Mouse (Mus musculus): Measurements from ENCODE around the gene Lhx4.

The Lhx4 gene

DNA sequence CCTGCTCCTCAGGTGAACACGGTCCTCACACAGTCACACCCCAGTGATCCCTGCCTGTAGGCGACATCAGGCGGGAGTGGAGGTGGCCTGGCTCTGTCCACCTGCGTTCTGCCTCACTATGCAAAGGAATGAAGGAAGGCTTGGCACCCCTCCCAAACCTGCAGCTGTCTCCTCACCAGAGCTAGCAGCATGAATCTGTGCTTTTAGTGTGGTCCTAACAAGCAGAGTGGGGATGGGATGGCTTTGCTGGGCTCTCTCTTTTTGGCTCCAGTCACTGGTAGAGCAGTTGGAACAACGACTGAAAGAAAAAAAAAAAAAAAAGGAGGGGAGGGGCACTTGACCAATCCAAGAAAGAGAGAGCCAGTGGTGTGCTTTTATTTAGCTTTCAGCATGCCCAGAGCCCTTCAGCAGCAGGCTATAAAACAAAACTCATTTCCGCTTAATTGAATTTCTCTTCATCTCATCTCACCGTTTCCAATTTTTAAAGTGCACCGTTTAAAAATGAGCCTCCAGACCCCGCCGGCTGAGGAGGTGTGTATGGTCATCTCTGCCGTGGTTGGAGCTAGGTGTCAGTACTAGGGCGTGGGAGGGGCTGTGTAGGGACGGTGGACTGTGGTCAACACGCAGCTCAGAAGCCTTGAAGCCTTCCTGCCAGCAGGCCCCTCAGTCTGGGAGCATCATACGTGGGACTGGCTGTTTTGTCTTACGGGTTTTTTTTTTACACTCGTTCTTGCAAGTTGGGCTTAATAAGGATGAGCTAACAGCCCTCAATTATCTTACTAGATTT, 52.9 kb downstream of the Lhx4 start:
- Histone ChIP-seq H3K36me3 (ENCODE audit: control insufficient read depth, insufficient read depth, low read length, poor library complexity, severe bottlenecking) (no peaks in the 10 kb centered on the region), H3K27me3 (ENCODE audit: control insufficient read depth, insufficient read depth, low read length, poor library complexity, severe bottlenecking) (no peaks in the 10 kb centered on the region)
- no peak for DNase-seq (ENCODE audit: low read depth, low spot score)

DNA sequence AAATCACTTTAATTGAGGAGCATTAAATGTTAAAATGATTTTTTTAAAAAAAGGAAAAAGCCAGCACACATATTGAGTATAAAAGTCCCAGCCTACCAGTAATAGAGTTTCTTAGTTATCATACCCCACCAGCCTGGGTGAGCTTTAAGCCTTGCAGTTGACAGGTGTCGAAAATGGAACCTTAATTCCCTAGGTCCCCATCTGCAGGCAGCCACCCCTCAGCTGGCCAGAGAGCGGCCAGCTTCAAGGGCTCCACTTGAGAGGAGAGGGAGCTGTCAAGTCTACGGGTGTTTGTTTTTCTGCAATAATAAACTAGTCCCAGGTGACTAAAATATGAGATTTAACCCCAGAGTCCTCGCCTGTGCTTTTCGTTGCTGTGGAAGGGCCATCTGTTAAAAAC, 58.0 kb downstream of the Lhx4 start:
- Histone ChIP-seq H3K36me3 (ENCODE audit: control insufficient read depth, insufficient read depth, low read length, poor library complexity, severe bottlenecking) (no peaks in the 10 kb centered on the region), H3K27me3 (ENCODE audit: control insufficient read depth, insufficient read depth, low read length, poor library complexity, severe bottlenecking) (no peaks in the 10 kb centered on the region)
- DNase-seq (ENCODE audit: low read depth, low spot score) = no peak

GRCm38 (mm10) chr1:155693026-155693425, 58.5 kb downstream of the Lhx4 start:
- DNase-seq (ENCODE audit: low read depth, low spot score) = no peak
- H3K27me3 ChIP-seq (ENCODE audit: control insufficient read depth, insufficient read depth, low read length, poor library complexity, severe bottlenecking) = no peaks in the 10 kb centered on the region
- no peaks in the 10 kb centered on the region for H3K36me3 ChIP-seq (ENCODE audit: control insufficient read depth, insufficient read depth, low read length, poor library complexity, severe bottlenecking)

DNA sequence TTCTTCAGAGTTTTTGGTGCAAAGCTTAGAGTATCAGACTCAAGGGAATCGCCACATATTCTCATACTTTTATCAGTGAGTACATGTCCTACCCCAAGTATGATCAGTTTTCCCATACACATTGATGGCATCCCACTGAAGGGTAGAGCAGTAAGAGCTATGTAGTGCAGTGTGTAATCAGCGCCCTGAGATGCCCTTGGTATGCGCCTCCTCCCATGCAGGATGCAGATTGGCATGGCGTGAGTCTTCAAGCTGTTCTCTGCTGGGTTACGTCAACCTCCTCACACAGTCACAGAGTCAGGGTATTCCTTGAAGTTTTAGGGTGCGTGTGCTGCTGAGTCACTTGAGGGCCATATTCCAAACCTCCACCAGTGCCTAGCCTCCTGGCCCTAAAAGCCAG, 59.3 kb downstream of the Lhx4 start:
- Histone ChIP-seq H3K36me3 (ENCODE audit: control insufficient read depth, insufficient read depth, low read length, poor library complexity, severe bottlenecking) (no peaks in the 10 kb centered on the region), H3K27me3 (ENCODE audit: control insufficient read depth, insufficient read depth, low read length, poor library complexity, severe bottlenecking) (no peaks in the 10 kb centered on the region)
- no peak for DNase-seq (ENCODE audit: low read depth, low spot score)

GRCm38 (mm10) chr1:155689558-155689957, 61.9 kb downstream of the Lhx4 start:
- Histone ChIP-seq H3K27me3 (ENCODE audit: control insufficient read depth, insufficient read depth, low read length, poor library complexity, severe bottlenecking) (no peaks in the 10 kb centered on the region), H3K36me3 (ENCODE audit: control insufficient read depth, insufficient read depth, low read length, poor library complexity, severe bottlenecking) (no peaks in the 10 kb centered on the region)
- no peak for DNase-seq (ENCODE audit: low read depth, low spot score)

GRCm38 (mm10) chr1:155689141-155689540, 62.3 kb downstream of the Lhx4 start:
- H3K36me3 ChIP-seq (ENCODE audit: control insufficient read depth, insufficient read depth, low read length, poor library complexity, severe bottlenecking) = no peaks in the 10 kb centered on the region
- no peaks in the 10 kb centered on the region for H3K27me3 ChIP-seq (ENCODE audit: control insufficient read depth, insufficient read depth, low read length, poor library complexity, severe bottlenecking)
- DNase-seq (ENCODE audit: low read depth, low spot score) = no peak

DNA sequence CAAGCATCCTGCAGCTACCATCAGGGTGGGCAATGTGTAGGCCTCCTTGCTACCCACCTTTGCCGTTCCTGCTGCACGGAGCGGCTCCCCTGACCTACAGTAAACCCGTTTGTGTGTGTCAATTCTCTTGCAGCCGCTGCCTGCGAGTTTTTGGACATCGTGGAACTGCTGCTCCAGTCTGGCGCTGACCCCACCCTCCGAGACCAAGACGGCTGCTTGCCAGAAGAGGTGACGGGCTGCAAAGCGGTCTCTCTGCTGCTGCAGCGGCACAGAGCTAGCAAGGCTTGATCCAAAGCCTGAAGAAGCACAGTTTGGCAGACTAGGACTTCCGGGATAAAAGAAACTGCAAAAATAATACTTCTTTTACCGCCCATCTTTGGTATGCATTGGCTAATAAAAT, 64.7 kb downstream of the Lhx4 start:
- DNase-seq (ENCODE audit: low read depth, low spot score) = no peak
- H3K27me3 ChIP-seq (ENCODE audit: control insufficient read depth, insufficient read depth, low read length, poor library complexity, severe bottlenecking) = no peaks in the 10 kb centered on the region
- H3K36me3 ChIP-seq (ENCODE audit: control insufficient read depth, insufficient read depth, low read length, poor library complexity, severe bottlenecking) = no peaks in the 10 kb centered on the region

DNA sequence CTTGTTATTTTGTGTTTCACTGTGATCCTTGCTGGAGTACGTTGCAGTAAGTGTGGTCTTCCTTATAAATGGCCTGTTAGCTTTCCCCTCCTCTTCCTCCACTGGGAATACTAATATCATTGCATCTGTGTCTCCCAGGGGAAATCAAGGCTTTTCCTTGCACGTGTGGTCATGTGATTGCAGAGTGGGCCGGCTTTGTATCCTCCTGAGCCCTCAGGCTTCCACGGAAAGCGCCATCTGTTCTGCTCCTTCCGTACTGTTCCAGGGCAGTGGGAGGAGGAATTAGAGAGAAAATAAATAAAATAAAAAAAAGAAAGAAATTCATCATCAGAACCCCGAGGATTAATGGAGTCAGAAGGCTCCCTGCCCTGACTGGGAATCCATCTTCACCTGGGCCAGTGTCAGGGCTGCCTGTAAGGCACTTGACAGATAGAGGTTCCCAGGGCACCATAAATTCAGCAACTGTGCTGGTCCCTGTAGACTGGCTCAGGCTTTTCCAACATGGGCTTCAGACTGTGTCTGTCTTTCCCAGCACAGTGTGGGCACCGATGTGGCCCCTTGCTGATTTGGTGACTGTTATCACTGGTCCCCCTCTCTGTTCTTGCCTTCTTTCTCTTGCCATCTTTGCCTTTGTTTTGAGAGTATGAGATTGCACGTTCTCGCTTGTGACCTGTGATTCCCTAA, 70.2 kb downstream of the Lhx4 start:
- Histone ChIP-seq H3K27me3 (ENCODE audit: control insufficient read depth, insufficient read depth, low read length, poor library complexity, severe bottlenecking) (no peaks in the 10 kb centered on the region), H3K36me3 (ENCODE audit: control insufficient read depth, insufficient read depth, low read length, poor library complexity, severe bottlenecking) (no peaks in the 10 kb centered on the region)
- no peak for DNase-seq (ENCODE audit: low read depth, low spot score)

DNA sequence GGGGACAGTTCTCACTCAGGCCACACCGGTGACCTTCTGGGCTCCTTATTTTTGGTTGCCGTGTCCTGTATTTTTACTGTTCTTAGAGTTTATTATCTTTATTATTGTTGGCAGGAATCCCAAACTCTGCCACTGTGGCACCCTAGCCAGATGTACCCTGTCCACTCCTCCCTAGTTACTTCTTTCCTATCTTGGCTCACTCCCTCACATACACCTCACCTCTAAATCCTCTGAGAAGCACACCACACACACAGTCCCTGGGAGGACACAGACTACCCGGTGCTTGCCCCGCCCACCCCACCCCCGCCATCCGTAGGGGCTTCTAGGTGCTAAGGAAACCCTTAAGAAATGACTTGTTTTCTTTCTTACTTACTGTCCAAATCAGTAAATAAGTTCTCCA, 75.9 kb downstream of the Lhx4 start:
- Histone ChIP-seq H3K36me3 (ENCODE audit: control insufficient read depth, insufficient read depth, low read length, poor library complexity, severe bottlenecking) (no peaks in the 10 kb centered on the region), H3K27me3 (ENCODE audit: control insufficient read depth, insufficient read depth, low read length, poor library complexity, severe bottlenecking) (no peaks in the 10 kb centered on the region)
- DNase-seq (ENCODE audit: low read depth, low spot score) = no peak

GRCm38 (mm10) chr1:155663994-155664393, 87.5 kb downstream of the Lhx4 start:
- DNase-seq (ENCODE audit: low read depth, low spot score) = no peak
- no peaks in the 10 kb centered on the region for H3K27me3 ChIP-seq (ENCODE audit: control insufficient read depth, insufficient read depth, low read length, poor library complexity, severe bottlenecking)
- no peaks in the 10 kb centered on the region for H3K36me3 ChIP-seq (ENCODE audit: control insufficient read depth, insufficient read depth, low read length, poor library complexity, severe bottlenecking)

DNA sequence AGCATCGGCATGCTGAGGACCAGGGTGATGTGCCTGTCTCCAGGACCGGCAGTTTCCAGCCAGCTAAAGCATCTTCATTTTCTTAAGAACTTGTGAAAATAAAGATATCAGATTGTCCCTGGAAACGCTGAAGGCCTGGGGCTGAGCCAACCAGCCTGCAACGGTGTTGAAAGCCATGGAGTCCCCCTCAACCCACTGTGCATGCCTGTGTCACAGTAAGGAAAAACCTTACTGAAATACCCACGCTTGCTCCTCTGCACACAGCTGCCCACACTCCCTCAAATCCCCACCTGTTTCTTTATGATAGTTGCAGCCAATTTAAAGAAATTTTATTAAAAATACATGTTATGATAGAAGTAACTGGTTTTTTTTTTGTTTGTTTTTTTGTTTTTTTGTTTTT, 95.2 kb downstream of the Lhx4 start:
- Histone ChIP-seq H3K36me3 (ENCODE audit: control insufficient read depth, insufficient read depth, low read length, poor library complexity, severe bottlenecking) (no peaks in the 10 kb centered on the region), H3K27me3 (ENCODE audit: control insufficient read depth, insufficient read depth, low read length, poor library complexity, severe bottlenecking) (no peaks in the 10 kb centered on the region)
- DNase-seq (ENCODE audit: low read depth, low spot score) = no peak

DNA sequence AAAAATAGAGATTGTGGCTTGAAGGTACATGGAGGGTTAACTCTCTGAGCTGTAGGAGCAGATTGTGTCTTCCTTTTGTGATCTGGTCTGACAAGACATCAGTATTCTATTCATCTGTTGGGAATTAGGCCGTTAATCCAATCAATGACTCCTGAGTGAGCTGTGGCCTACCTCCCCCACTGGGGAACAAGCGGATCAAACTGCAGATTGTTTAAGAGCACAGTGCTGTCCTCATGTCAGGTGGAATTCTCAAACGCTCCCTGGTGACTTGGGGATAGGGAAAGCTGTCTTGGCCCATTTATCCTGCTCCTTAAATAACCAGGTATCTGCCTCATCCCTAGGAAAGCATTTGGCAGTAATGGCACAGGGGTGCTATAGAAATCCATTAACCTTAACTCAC, 96.5 kb downstream of the Lhx4 start:
- no peaks in the 10 kb centered on the region for H3K27me3 ChIP-seq (ENCODE audit: control insufficient read depth, insufficient read depth, low read length, poor library complexity, severe bottlenecking)
- no peak for DNase-seq (ENCODE audit: low read depth, low spot score)
- H3K36me3 ChIP-seq (ENCODE audit: control insufficient read depth, insufficient read depth, low read length, poor library complexity, severe bottlenecking) = no peaks in the 10 kb centered on the region

DNA sequence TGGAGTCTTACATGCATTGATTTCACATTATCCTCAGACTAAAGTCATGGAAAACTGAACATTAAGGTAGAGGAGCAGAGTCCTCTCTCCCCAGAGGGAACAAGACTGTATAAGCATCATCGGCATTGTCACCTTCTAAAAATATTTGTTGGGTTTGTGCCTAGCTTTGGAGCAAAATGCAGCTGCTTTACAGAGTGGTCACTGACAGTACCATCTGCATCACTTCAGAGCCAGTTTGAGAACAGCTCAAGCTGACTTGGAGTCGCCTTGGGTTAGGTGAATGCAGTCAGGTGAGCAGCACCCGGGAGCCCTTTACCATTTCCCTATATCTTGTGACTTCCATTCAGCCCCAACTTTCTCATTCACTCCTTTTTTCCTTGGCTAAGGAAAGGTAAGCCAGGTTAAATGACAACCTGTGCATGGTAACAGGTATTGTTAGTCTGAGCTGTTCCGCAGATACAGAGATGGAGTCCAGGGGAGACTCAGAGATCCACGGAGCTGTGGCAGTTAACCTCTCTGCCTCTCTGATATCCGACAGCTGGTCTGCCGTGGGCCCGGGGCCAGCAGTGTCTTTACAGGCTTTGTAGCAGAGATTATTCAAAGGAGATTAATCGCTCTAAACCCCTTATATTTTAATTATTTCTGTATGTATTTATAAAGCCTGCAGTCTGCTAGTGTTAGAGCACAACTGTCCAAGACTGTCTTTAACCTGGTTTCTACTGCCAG, 101.2 kb downstream of the Lhx4 start:
- no peaks in the 10 kb centered on the region for H3K27me3 ChIP-seq (ENCODE audit: control insufficient read depth, insufficient read depth, low read length, poor library complexity, severe bottlenecking)
- H3K36me3 ChIP-seq (ENCODE audit: control insufficient read depth, insufficient read depth, low read length, poor library complexity, severe bottlenecking) = no peaks in the 10 kb centered on the region
- DNase-seq (ENCODE audit: low read depth, low spot score) = no peak
